Mouse (Mus musculus) olfactory bulb, adult 2 months (tissue): Measurements from ENCODE around the gene Ccr1l1.

ENCODE experiments used
- CTCF ChIP-seq: fragments of 200-500 bp; IDR thresholded peaks from 2 replicates; pipeline ENCODE4 v1.5.1; 2012; ENCODE audit warnings: low read depth, mild to moderate bottlenecking, low read length, moderate library complexity; ENCODE audit not compliant: insufficient read depth
- POLR2A ChIP-seq: fragments of 200-500 bp; IDR thresholded peaks from 2 replicates; pipeline ENCODE4 v1.6.1; 2012; ENCODE audit warnings: mild to moderate bottlenecking, low read depth, low read length, moderate library complexity; ENCODE audit not compliant: insufficient read depth

GRCm38 (mm10) chr9:123930926-123931325 is 47.3 kb downstream of the Ccr1l1 start:
- TF ChIP-seq POLR2A, result no peak
- no peak for TF ChIP-seq CTCF
